Mouse (Mus musculus): ENCODE data around the gene Asphd2. TPM values are rescaled to one million over a fixed set of nuclear protein-coding genes. Genes with fewer than 3 reads are reported as not detected.
A peak's percentile ranks its signal among the peaks of the same experiment; 100 is the strongest.

Gene Asphd2
- total RNA-seq, 2 experiments from 2014 or later = 1.9 to 2.4 TPM

GRCm38 (mm10) chr5:112391002-112391401, 3.7 kb downstream of the Asphd2 start:
- DNase-seq = no peak

DNA sequence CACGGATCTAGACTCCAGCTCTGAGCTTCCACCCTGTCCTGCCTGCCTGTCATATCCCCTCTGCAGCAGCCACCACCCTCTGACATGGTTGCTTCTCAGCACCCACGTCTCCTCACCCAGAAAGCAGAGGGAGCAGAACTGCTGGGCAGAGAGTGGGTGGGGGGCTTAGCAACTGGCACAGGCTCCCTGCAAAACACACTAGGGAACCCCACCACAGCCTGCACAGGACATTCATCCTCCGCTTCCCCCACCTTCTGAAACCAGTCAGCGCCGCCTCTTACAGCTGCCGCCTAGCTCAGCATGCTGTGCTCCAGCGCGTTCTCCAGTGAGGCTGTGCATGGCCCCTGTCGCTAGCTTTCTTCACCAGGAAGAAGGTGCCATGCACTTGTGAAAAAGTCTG, 5.3 kb downstream of the Asphd2 start:
- DNase-seq = no peak

GRCm38 (mm10) chr5:112385973-112386372, 8.7 kb downstream of the Asphd2 start:
- DNase-seq = no peak

DNA sequence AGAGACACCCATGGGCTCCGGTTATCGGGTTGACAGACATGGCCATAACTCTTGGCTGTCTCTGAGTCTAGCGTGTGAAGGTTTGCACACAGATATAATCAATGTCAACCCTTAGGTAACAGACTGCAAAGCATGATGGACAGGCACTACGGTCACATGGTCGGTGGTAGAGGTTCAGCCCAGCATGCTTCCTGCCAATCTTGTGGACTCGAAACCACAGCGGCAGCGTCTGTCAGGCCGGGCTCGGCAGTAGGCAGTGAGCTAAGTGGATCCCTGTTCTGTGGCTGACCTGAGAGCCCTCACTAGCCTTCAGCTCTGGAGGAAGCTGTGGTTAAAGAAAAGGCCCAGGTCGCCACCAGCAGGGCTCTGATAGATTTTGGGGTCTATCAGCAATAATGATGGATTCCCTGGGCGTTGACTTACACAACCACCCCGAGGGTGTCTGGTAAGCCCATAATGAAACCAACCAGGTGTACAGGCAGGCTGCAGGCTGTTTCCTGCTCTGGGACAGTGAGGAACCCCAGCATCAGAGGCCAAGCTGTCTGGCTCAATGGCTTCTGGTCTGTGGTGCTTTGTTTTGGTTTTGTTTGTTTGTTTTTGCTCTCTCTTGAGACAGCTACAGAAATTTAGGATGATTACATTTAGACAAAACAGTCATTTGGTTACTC, 9.7 kb downstream of the Asphd2 start:
- no peak for DNase-seq

GRCm38 (mm10) chr5:112382641-112383330, 11.9 kb downstream of the Asphd2 start:
- DNase-seq = peak; percentile 74 to 82

GRCm38 (mm10) chr5:112382042-112382441, 12.6 kb downstream of the Asphd2 start:
- DNase-seq = no peak

DNA sequence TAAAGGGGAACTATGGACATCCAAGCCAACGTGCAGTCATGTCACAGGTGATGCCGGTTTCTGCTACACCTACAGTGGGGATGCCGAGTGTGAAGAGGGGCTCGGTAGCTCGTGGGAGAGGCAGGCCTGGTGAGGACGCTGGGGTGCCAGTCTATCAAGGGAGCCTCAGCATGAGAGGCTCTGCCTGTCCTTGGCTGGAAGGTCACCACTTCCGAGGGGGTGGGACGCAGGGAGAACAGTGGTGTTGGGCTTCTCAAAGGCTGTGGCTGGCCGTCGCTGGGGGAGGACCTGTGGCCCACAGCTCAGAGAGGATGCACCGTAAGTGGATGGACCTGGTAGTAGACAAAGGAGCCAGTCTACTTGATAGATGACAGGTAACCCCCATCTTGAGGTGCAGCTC, 13.5 kb downstream of the Asphd2 start:
- peak; percentile 70 to 73 for DNase-seq

DNA sequence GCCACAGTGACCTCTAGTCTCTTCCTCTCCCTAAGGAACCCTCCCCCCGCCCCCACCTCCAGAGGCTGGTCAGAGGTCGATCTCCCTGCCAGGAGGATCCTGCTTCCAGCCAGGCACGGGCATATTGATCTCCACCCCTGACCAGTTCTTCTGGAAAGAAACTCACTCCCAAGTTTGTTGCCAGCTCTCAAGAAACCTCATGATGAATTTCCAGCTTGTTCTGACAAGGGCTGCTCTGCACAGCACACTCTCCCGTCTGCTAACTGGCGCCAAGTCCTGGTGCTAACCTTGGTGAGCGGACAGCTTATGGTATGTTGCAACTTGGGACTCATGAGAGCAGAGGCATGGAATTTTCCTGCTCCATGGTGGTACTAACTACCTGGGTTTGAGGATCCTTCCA, 15.9 kb downstream of the Asphd2 start:
- peak; percentile 76 to 82 for DNase-seq

- DNase-seq = no peak
Measured at GRCm38 (mm10) chr5:112377380-112377779, 17.3 kb downstream of the Asphd2 start.

DNA sequence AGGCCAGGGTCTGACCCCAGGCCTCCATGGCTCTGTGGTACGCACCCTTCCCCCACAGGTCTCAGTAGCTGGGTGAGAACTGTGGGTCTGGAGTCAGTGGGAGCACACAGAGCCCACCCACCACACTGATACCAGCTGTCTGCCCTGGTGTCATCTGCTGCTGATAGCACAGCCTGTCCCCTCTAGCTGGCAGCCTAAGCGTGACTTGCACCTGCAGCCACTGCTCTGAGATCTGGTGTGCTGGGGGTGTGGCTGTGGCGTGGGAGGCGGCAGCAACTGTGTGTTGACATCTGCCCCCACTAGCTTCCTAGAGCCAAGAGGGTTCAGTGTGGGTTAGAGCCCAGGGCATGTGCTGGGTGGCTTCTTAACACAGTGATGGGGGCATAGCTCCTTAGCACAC, 18.6 kb downstream of the Asphd2 start:
- DNase-seq = no peak

- no peak for DNase-seq
Measured at GRCm38 (mm10) chr5:112371933-112372332, 22.7 kb downstream of the Asphd2 start.

DNA sequence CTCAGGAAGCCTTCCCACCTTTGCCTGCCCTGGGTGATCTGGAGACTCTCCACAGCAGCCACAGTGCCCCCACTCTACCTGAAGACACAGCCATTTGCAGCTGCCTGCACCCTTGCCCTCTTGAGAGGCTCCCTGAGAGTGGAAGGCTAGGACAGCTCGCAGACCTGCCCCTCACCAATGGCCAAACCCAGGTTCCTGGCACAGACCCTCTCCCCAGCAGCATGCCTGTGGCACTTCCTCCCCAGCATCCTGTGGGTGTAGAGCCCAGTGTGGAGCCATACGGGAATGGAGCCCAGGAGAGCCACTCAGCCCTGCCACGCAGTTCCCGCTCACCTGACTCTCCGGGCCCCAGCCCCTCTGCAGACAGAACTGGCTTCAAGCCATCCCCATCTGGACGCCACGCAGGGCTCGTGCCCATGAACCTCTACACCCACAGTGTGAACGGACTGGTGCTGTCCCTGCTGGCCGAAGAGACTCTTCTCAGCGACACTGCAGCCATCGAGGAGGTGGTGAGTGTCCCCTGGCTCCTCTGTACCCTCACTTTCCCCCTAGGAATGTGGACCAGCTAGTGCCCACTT, 24.3 kb downstream of the Asphd2 start:
- DNase-seq = no peak

DNA sequence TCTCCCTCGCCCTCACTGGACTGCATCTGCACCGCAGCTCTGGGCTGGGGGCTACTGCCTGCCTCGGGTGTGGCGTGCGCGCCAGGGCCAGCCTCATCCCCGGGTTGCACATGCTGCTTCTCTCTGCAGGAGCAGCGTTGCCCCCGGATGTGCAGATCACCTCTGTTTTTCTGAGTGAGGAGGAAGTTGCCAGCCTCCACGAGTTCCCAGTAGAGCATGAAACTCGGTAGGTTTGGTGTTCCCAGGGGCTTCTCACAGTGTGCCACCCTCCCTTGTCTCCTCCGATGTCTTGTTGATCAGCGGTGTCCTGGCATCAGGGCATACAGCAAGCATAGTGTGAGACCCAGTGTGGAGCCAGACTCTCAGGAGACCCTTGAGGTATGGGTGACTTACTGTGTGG, 25.3 kb downstream of the Asphd2 start:
- DNase-seq = no peak

- no peak for DNase-seq
Measured at GRCm38 (mm10) chr5:112368666-112369065, 26.0 kb downstream of the Asphd2 start.

- DNase-seq = no peak
Measured at GRCm38 (mm10) chr5:112367929-112368328, 26.7 kb downstream of the Asphd2 start.

- no peak for DNase-seq
Measured at GRCm38 (mm10) chr5:112367338-112367737, 27.3 kb downstream of the Asphd2 start.

DNA sequence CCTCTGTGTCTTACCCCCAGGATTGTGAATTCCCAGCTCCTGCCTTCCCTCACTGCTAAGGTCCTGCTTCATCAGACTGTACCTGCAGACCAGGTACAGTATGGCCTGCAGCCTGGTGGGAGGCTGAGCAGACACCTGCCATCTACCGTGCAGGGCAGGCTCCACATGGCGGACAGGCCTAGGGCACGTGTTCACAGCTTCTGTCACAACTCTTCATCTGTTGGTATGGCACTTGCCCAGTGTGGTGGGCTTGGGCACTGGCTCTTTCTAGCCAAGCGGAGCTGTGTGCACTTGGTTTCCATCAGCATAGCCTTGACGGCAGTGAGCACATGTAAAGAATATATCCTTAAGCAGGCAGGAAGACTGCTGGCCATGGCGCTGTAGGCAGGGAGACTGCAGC, 27.8 kb downstream of the Asphd2 start:
- DNase-seq = no peak

DNA sequence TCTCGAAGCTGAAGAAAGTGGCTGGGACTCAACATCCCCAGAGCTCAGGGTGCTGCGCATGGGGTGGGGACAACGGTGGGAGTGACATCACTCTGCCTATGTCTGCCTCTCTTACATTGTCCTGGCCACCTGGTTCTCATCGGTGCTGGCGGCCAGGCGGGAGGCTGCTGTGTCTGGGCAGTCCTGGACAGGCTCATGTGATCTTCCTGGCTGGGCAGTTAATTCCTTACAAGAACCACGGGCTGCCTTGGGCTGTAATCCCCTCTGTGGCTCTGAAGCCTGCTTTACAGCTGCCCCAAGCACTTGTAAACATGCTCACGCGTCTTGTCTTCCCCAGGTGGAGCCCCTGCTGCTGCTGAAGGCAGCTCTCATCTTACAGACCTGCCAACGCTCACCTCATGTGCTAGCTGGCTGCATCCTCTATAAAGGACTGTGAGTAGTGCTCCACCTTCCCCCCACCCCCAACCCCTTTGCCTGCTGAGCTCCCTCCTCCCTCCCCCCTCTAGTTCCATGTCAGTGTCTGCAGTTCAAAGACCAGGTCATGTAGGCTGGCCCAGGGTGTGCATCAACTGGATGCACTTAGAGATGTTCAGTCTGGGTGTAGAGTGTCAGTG, 30.4 kb downstream of the Asphd2 start:
- DNase-seq = no peak

DNA sequence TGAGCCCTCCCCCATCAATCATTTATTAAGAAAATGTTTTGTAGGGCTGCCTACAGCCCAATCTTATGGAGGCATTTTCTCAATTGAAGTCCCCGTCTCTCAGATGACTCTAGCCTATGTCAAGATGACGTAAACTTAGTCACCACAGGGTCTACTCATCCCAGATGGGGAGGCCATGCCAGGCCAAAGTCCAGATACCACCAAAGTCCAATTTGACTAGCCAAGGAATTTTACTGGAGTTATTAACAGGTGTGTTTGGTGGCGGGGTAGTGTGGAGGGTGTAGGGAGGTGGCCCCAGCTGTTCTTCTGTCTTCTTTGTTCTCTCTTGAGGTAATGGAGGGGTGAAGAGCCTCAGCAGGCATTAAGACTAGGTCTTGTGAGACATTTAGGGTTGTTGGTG, 34.6 kb downstream of the Asphd2 start:
- no peak for DNase-seq

DNA sequence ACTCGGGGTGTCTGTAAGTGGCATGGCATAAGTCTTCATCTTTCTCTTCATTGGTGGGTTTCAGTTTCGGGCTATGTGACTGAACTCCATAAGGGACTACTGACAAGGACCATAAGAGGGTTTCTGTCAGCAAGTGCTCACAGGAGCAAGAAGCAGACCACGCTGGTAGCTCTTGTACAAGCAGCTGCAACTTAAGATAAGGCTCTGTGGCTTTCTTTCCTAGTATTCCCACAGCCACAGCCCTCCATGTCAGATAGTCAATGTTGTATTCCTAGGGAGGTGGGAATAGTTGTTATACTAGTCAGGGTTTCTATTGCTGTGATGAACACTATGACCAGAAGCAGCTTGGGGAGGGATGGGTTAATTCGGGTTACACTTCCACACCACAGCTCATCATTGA, 35.1 kb downstream of the Asphd2 start:
- DNase-seq = no peak

DNA sequence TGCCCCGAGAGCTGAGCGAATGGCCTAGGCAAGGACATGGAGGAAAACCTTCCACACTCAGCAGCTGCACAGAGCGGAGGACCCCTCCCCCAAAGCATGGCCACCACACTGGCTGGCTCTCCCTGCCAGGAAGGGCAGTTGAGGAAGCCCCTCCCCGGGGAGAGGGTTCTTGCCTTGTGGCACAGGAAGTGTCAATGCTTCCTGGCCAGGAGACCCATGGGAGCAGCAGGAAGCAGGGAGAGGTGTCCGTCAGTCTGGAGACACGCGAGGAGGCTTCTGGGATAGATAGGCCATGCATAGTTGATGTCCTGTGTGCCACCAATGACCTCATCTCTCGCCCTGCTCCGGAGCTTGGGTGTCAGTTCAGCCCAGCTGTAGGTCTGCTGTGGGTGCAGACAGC, 38.3 kb downstream of the Asphd2 start:
- DNase-seq = peak; percentile 11 to 43

DNA sequence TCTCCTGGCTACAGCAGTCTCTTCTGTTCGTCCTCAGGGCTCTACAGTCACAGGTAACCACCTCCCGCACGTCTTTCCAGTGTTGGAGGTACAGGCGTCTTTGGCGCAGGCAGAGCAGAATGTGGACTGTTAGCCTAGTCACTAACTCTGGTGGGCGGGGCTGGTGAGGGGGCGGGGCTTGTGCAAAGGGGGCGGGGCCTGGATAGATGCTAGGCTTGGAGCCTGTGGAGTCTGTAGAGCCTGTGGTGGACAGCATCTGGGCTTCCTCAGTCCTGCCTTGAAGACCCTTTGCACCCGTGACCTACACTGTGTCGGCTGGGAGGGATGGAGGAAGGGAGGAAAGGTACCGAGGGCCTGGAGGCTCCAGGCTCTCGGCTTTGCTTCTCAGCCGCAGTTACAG, 38.8 kb downstream of the Asphd2 start, which contains the start of gene Gm6583:
Gm6583 (minus strand) TSS at position 124 of the 400 bp plus-strand sequence.
- no peak for DNase-seq

GRCm38 (mm10) chr5:112355493-112355892, 39.2 kb downstream of the Asphd2 start:
- no peak for DNase-seq

Measured in adrenal gland, postnatal 36 days (tissue).